Mouse (Mus musculus) cerebellum, adult 2 months (tissue): ENCODE results near the gene Tmem132c. TPM values are rescaled to one million over a fixed set of nuclear protein-coding genes. Genes with fewer than 3 reads are reported as not detected.

Experiments
- DNase-seq, 2 experiments: peaks; one replicate each; pipeline ENCODE4 v3.0.0; 2021
- H3K27ac ChIP-seq: fragments of 200-500 bp; 2 replicates; pipeline ENCODE4 v1.5.1; 2012; ENCODE audit warnings: low read length, control low read depth, inconsistent platforms; ENCODE audit not compliant: insufficient read depth
- H3K27me3 ChIP-seq: fragments of 200-500 bp; 2 replicates; pipeline ENCODE4 v1.6.1; 2012; ENCODE audit warnings: inconsistent platforms, mild to moderate bottlenecking, low read length, moderate library complexity; ENCODE audit not compliant: control insufficient read depth, insufficient read depth
- H3K4me1 ChIP-seq: fragments of 200-500 bp; 2 replicates; pipeline ENCODE4 v1.6.1; 2011; ENCODE audit warnings: low read length; ENCODE audit not compliant: control insufficient read depth, insufficient read depth
- H3K4me3 ChIP-seq: fragments of 200-500 bp; replicated peaks from 2 replicates; pipeline ENCODE3; 2011; ENCODE audit warnings: mild to moderate bottlenecking, low read depth, low read length, control low read depth; ENCODE audit not compliant: insufficient read depth
- CTCF ChIP-seq: fragments of 200-500 bp; IDR thresholded peaks from 2 replicates; pipeline ENCODE4 v1.5.1; 2011; ENCODE audit warnings: low read depth, mild to moderate bottlenecking, control low read depth, low read length, moderate library complexity, borderline replicate concordance; ENCODE audit not compliant: insufficient read depth
- POLR2A ChIP-seq: fragments of 200-500 bp; IDR thresholded peaks from 2 replicates; pipeline ENCODE4 v1.6.1; 2011; ENCODE audit warnings: low read length, control low read depth, borderline replicate concordance; ENCODE audit not compliant: insufficient read depth
- WGBS: fragments of 180-500 bp; shearing (Covaris S2); methylation state at CpG from one replicate; pipeline ENCODE4 v1.1.7; 2018; 5-methylcytosine and 5-hydroxymethylcytosine counted together
- polyA plus RNA-seq: library from polyadenylated mRNA; depleted of rRNA; stranded (reverse); fragments of >200 nt; gene quantifications from 2 replicates; pipeline ENCODE4 v1.2.3, GENCODE M21; 2012

Gene Tmem132c
- polyA plus RNA-seq, 1 experiment: 14.0 TPM

- no peaks in the 10 kb centered on the region for H3K4me1 ChIP-seq
Measured at GRCm38 (mm10) chr5:127243611-127244010, 2.0 kb downstream of the Tmem132c start.

GRCm38 (mm10) chr5:127253263-127253662 lies 11.7 kb downstream of the Tmem132c start:
- Histone ChIP-seq H3K4me3 (no peak overlapping the region), H3K27ac (no peak overlapping the region), H3K4me1 (no peaks in the 10 kb centered on the region; the same call in none of the 2 replicates), H3K27me3 (no peaks in the 10 kb centered on the region)
- TF ChIP-seq CTCF (0 out of 2 replicates have a peak, but pooled peaks have one; percentile 14), POLR2A (no peak)
- no peak for DNase-seq
- 74% methylated on average over 2 of the region's 2 CpGs for WGBS

More at GRCm38 (mm10) chr5:127243611-127244010, 2.0 kb downstream of the Tmem132c start:
- DNase-seq: peak; percentile 71 to 73
- TF ChIP-seq CTCF (no peak), POLR2A (peak; percentile 22; the same call in 1 of the 2 replicates)
- peaks cover 1% of the 10 kb centered on the region; the same call in 1 of the 2 replicates for H3K27me3 ChIP-seq
- 21% methylated on average over 13 of the region's 13 CpGs for WGBS
- peak overlapping the region; percentile 85 for H3K4me3 ChIP-seq
- no peak overlapping the region; the same call in 1 of the 2 replicates for H3K27ac ChIP-seq

- peaks cover 4% of the 10 kb centered on the region; the same call in 1 of the 2 replicates for H3K4me1 ChIP-seq
- H3K27ac ChIP-seq: no peak overlapping the region
- peak; percentile 59 to 74 for DNase-seq
- H3K4me3 ChIP-seq: no peak overlapping the region
- H3K27me3 ChIP-seq: no peaks in the 10 kb centered on the region
- no peak for TF ChIP-seq CTCF
- TF ChIP-seq POLR2A: no peak
- 57% methylated on average over 11 of the region's 11 CpGs for WGBS
Measured at GRCm38 (mm10) chr5:127256947-127257610, 15.5 kb downstream of the Tmem132c start.

- WGBS: 85% methylated on average over 5 of the region's 5 CpGs
- H3K27me3 ChIP-seq: no peaks in the 10 kb centered on the region
- H3K27ac ChIP-seq: no peak overlapping the region
- no peak overlapping the region for H3K4me3 ChIP-seq
- H3K4me1 ChIP-seq: peaks cover 4% of the 10 kb centered on the region; the same call in 1 of the 2 replicates
- 0 out of 2 replicates have a peak, but pooled peaks have one; percentile 2 for TF ChIP-seq CTCF
- no peak for TF ChIP-seq POLR2A
- no peak for DNase-seq
Measured at GRCm38 (mm10) chr5:127262136-127262535, 20.5 kb downstream of the Tmem132c start.

- peaks cover 4% of the 10 kb centered on the region; the same call in 1 of the 2 replicates for H3K4me1 ChIP-seq
- H3K27ac ChIP-seq: no peak overlapping the region
- DNase-seq: peak in 1 of 2 experiments; percentile 36
- TF ChIP-seq POLR2A (no peak), CTCF (peak; percentile 31; the same call in 1 of the 2 replicates)
- no peaks in the 10 kb centered on the region for H3K27me3 ChIP-seq
- 74% methylated on average over 3 of the region's 3 CpGs for WGBS
- no peak overlapping the region for H3K4me3 ChIP-seq
Measured at GRCm38 (mm10) chr5:127271145-127271544, 29.5 kb downstream of the Tmem132c start.

- Histone ChIP-seq H3K4me3 (no peak overlapping the region), H3K27ac (no peak overlapping the region), H3K27me3 (no peaks in the 10 kb centered on the region), H3K4me1 (no peaks in the 10 kb centered on the region)
- WGBS: 69% methylated on average over 9 of the region's 9 CpGs
- no peak for DNase-seq
- no peak for TF ChIP-seq POLR2A
- TF ChIP-seq CTCF: no peak
Measured at GRCm38 (mm10) chr5:127279462-127279861, 37.9 kb downstream of the Tmem132c start.

- H3K27ac ChIP-seq: no peak overlapping the region
- WGBS: 78% methylated on average over 4 of the region's 4 CpGs
- H3K4me1 ChIP-seq: no peaks in the 10 kb centered on the region
- no peak for DNase-seq
- no peaks in the 10 kb centered on the region for H3K27me3 ChIP-seq
- H3K4me3 ChIP-seq: no peak overlapping the region
- TF ChIP-seq CTCF (no peak), POLR2A (no peak)
Measured at GRCm38 (mm10) chr5:127281186-127281585, 39.6 kb downstream of the Tmem132c start.
